Mouse (Mus musculus) cerebellum, adult 18-20 months (tissue): ENCODE data around the gene Nsun7.

ENCODE experiments used
- DNase-seq, 2 experiments: peaks; one replicate each; pipeline ENCODE4 v3.0.0; 2021

The Nsun7 gene

DNA sequence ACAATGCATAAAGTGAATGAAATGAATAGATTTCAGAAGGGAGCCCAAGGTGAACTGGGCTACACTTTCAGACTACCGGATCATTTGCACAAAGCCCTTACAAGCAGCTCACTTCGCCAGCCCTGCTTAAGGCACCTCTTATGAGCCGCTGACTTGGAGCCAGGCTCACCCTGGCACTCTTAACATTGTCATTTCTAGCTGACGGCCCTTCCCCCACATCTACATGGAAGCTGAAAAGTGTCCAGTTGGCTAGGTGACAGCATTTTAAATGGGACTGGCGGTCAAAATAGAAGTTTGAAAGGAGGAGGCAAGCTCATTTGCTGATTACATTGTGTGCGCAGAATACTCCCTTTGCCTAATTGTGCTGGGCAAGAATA lies 78.3 kb downstream of the Nsun7 start:
- DNase-seq: peak; percentile 39 to 45

DNA sequence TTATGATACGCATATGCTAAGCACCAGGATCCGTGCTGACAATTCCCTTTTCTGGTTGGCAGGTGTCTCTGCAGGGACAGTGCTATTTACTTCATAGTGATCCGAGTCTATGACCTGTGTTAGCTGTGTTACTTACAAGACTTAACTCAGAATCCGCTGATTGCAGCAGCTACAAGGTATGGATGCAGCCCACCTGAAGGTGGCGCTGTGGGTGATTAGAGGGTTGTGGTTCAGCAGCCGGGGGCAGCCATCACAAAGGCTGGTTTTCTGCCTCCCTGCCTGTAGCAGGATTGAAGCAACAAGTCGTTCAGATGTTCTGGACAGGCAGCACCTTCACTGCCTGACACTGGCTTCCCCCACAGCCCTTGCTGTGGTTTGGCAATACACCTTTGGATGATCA lies 78.9 kb downstream of the Nsun7 start:
- DNase-seq: peak in 1 of 2 experiments; percentile 32

DNA sequence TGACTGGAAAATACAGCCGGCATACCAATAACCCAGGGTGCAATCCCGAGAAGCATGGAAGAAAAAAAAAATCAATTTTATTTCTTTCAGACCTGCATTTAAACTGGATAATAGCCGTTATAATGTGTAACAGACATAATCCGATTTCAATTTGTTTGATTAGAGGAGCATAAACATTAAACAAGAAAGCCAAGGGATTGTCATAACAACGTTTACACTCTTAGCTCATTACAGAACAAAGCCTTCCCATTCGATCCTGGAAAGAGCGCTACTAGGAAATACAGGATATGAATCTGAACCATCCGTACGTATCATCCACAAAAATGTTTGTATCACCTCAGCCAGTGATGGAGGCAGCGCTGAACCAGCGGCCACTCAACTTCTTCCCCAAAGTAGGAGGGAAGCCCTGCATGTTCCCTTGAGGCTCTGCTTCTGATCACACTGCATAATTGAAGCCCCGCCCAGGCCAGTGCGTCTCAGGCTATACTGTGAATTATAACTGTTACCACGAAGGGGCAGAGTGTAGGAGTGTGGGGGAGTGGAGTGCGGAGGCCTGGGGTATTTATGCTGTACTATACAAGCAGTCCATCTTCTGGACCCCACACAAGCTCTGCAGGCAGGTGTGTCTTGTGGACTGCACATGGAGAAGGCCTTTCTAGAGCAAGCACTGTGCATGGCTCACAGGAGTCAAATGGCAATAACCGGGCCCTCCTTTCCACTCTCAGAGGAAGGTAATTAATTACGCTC lies 80.8 kb downstream of the Nsun7 start:
- DNase-seq: no peak

DNA sequence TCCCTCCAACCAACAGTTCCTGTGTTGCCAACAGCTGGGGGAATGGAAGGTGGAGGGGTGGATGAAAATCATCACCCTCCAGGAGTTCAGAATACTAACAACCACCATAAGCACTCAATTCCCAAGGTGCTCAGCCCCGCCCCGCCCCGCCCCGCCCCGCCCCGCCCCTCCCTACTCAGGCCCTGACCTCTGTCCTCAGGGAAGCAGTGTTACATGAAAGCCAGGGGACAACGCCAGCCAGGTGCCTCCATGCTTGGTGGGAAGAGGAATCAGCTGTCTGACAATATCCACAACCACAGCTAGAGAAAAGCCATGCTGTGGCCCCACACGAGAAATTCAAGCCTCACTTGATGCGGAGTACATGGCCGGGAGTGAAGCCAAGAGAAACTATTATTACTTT lies 82.2 kb downstream of the Nsun7 start:
- DNase-seq: no peak

GRCm38 (mm10) chr5:66342285-66342684 lies 82.6 kb downstream of the Nsun7 start:
- DNase-seq: no peak

GRCm38 (mm10) chr5:66344182-66344581 lies 84.5 kb downstream of the Nsun7 start:
- DNase-seq: no peak

DNA sequence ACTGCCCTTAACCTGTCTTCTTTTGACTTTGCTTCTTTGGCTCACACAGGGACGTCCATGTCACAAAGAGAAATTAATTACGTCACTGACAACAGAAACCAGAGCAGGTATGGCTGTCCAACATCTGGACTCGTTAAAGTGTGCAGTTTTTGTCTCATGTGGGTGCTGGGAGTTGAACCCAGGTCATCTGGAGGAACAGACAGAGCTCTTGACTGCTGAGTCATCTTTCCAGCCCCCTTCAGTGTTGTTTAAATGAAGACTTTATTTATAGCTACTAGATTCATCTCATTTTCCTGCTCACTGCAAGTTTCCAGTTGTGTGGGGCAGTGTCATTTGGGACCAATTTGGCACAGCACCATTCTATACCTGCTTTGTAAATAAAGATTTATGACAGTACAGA lies 85.4 kb downstream of the Nsun7 start:
- DNase-seq: no peak

- no peak for DNase-seq
These were observed 87.1 kb downstream of the Nsun7 start for GRCm38 (mm10) chr5:66346756-66347155.
